Mouse (Mus musculus): ENCODE measurements around the gene Dclk3.

DNA sequence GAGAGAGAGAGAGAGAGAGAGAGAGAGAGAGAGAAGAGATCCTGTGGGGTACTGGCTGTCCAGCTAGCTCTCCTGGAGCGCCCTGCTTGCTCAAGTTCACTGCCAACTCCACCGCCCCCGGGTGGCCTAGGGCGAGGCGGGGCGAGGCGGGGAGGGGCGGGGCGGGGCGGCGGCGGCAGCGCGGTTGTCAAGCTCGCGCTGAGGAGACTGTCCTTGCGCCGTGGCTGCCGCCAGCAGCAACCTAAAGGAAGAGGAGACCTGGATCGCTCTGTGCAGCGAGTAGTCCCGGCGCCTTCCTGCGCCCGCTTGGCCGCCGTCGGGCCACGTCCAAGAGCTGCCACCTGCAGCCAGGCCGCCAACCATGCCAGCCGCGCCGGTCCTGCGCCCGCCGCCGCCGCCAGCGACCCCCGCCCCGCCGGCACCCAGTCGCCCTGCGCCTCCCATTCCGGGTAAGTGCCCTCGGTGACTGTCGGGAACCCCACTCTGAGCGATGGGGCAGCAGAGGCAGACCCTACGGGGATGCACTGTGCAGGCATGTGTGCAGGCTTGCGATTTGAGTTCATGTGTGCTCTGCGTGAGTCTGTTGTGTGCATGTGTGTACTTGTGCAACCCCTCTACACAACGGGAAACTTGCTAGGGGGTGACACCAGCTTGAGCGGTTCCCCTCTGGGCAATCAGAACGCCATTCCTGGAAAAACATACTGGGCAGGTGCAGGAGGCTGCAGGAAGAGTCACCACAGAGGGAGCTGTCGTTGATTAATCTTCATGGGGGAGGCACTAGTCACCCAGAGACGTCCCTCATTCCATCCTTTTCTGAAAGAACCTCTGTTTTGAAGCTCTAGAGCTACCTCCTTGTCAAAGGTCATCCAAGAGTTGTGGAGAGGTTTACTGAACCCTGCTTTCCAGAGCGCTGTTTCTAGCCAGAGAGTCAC is at the start of gene Dclk3:
- TF ChIP-seq CTCF (IDR thresholded peaks at IDR 0.05; ENCODE audit: low read depth, low read length), result no peak
- no peak for TF ChIP-seq TAL1 (conservative IDR thresholded peaks at IDR 0.05; ENCODE audit: low read depth, low read length)
- no peak for TF ChIP-seq GATA1 (IDR thresholded peaks at IDR 0.05; ENCODE audit: borderline replicate concordance, low read length)

Measured in G1E (cell line).